Mouse (Mus musculus) hindbrain, postnatal 0 days (tissue): ENCODE measurements around the gene Rsad2. TPM values are rescaled to one million over a fixed set of nuclear protein-coding genes. Genes with fewer than 3 reads are reported as not detected.

Experiments used
- ATAC-seq: fragments of 200-750 bp; cut with Nextera tagmentation; 2 replicates; pipeline ENCODE4 v1.8.0; 2017; ENCODE audit warnings: mild to moderate bottlenecking, moderate TSS enrichment, moderate library complexity
- DNase-seq: peaks from one replicate; pipeline ENCODE4 v3.0.0-alpha.2; 2015; ENCODE audit warnings: low spot score
- H3K27ac ChIP-seq: fragments of 300-500 bp; sonication (generic); 2 replicates; pipeline ENCODE4 v1.5.1; 2014; ENCODE audit warnings: mild to moderate bottlenecking
- H3K27me3 ChIP-seq: fragments of 300-500 bp; sonication (generic); 2 replicates; pipeline ENCODE4 v1.6.1; 2014; ENCODE audit warnings: low read length, mixed read lengths; ENCODE audit not compliant: insufficient read depth
- H3K36me3 ChIP-seq: fragments of 300-500 bp; sonication (generic); 2 replicates; pipeline ENCODE4 v1.6.1; 2014; ENCODE audit warnings: low read length, mixed read lengths; ENCODE audit not compliant: insufficient read depth
- H3K4me1 ChIP-seq: fragments of 300-500 bp; sonication (generic); 2 replicates; pipeline ENCODE4 v1.6.1; 2014; ENCODE audit warnings: antibody characterized with exemption, low read length, mixed read lengths; ENCODE audit not compliant: insufficient read depth
- H3K4me2 ChIP-seq: fragments of 300-500 bp; sonication (generic); 2 replicates; pipeline ENCODE4 v1.6.1; 2014; ENCODE audit warnings: low read depth, mild to moderate bottlenecking, low read length, moderate library complexity, mixed read lengths
- H3K4me3 ChIP-seq: fragments of 300-500 bp; sonication (generic); 2 replicates; pipeline ENCODE4 v1.5.1; 2014; ENCODE audit warnings: low read length
- H3K9ac ChIP-seq: fragments of 300-500 bp; sonication (generic); replicated peaks from 2 replicates; pipeline ENCODE4 v1.6.1; 2014; ENCODE audit warnings: mild to moderate bottlenecking, low read length, moderate library complexity, mixed read lengths
- H3K9me3 ChIP-seq: fragments of 300-500 bp; sonication (generic); 2 replicates; pipeline ENCODE4 v1.6.1; 2016; ENCODE audit warnings: low read length, mixed read lengths
- CTCF ChIP-seq: IDR thresholded peaks from 2 replicates; pipeline ENCODE4 v1.5.1; 2016; ENCODE audit warnings: antibody characterized with exemption, control low read depth, low read depth
- WGBS: fragments of 180-500 bp; shearing (Covaris S2); extraction: QIAGEN DNeasy Blood & Tissue Kit; methylation state at CpG from one replicate; pipeline ENCODE4 v1.1.7; 2014; 5-methylcytosine and 5-hydroxymethylcytosine counted together
- polyA plus RNA-seq: library from polyadenylated mRNA; unstranded; fragments of >200 nt; fragmentation: Nextera tagmentation; extraction: Ambion mirVana; gene quantifications from 2 replicates; pipeline ENCODE4 v1.2.1, GENCODE M21; 2015
- total RNA-seq: library from RNA; depleted of rRNA; stranded (reverse); fragments of >200 nt; gene quantifications from 2 replicates; pipeline ENCODE4 v1.2.3, GENCODE M21; 2014

Rsad2 gene
- total and polyA plus RNA-seq, 2 experiments from 2014 or later, result 1.4 to 1.5 TPM

DNA sequence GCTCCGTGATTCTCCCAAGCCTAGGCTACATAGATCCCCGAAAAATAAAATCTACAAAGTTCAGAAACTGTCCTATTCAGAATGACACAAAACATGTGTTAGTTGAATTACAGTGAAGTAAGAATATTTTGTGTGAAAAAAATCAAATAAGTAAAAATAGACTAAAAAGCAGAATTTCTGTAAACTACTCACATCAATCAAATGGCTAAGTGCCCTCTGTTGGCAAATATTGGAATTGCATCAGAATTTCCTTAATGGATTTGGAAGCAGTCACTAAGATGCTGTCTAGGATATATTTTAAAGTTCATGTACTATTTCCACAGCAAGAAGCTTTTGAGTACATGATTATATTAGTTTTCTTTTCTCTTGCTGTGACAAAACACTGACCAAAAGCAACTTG lies 31.4 kb downstream of the Rsad2 start:
- Histone ChIP-seq H3K4me1 (no peaks in the 10 kb centered on the region), H3K9me3 (no peaks in the 10 kb centered on the region), H3K27me3 (no peaks in the 10 kb centered on the region), H3K4me3 (no peak overlapping the region), H3K9ac (no peak overlapping the region), H3K36me3 (no peaks in the 10 kb centered on the region), H3K27ac (no peak overlapping the region), H3K4me2 (no peak overlapping the region)
- ATAC-seq (no peak), DNase-seq (peak; percentile 79)
- 91% methylated on average over 2 of the region's 2 CpGs for WGBS
- peak; percentile 64 for TF ChIP-seq CTCF

DNA sequence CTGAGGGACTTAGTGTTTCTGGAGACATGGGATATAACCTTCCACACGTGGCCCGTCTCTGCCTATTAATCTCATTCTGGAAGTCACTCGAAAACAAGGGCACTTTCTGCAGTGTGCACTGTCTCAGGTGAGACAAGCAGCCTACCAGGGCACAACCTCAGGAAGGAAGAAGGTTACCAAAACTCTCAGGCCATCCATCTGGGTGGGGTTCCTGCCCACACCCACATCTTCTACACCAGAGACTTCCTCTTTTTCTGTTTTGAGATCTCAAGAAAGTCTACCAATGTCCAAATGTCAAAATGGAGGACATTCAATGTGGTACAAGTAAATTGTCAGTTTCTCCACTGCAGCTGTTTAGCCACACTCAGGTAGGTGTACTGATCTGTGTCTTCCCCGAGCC lies 37.9 kb downstream of the Rsad2 start:
- Histone ChIP-seq H3K4me1 (0 out of 2 replicates have a peak, but pooled peaks cover 8% of the 10 kb centered on the region), H3K36me3 (no peaks in the 10 kb centered on the region)
- WGBS, result 88% methylated on average over 4 of the region's 4 CpGs

DNA sequence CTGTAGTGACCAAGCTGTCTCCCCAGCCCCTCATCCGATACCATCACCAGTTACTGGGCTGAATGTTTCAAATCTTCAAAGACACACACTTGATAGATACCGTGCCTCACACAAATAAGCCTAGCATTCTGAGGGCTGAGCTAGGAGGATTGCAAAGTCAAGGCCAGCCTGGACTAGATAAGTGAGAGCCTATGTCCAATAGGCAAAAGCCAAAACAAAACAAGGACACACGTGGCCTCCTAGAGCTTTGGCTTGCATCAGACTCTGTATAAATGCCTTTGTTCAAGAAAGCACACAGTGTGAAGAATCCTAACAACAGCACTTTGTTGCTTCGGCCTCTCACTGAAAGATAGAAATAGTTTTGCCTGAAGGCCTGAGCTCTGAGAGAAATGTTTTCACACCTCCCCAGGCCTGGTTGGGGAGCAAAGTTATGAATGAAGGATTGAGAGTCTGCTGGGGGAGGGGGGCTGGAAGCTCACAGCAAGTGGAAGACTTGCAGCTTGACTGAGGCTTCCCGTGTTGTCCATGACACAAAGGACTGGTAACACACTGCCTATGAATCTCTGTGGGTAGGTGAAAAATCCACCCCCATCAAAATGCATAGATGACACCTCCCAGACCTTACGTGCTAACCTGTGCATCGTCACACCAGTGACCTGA lies 39.5 kb downstream of the Rsad2 start:
- WGBS, result 68% methylated on average over 7 of the region's 7 CpGs
- no peak overlapping the region for H3K4me3 ChIP-seq
- TF ChIP-seq CTCF, result no peak
- peaks cover 22% of the 10 kb centered on the region for H3K4me1 ChIP-seq
- H3K36me3 ChIP-seq, result no peaks in the 10 kb centered on the region
- ATAC-seq (no peak), DNase-seq (no peak)
- H3K27ac ChIP-seq, result no peak overlapping the region
- H3K9ac ChIP-seq, result no peak overlapping the region
- H3K27me3 ChIP-seq, result no peaks in the 10 kb centered on the region
- no peak overlapping the region for H3K4me2 ChIP-seq
- H3K9me3 ChIP-seq, result no peaks in the 10 kb centered on the region

More for the DNA sequence above, 37.9 kb downstream of the Rsad2 start:
- no peak overlapping the region for H3K4me2 ChIP-seq
- H3K27ac ChIP-seq, result no peak overlapping the region
- no peak for DNase-seq
- no peaks in the 10 kb centered on the region for H3K27me3 ChIP-seq
- no peak for ATAC-seq
- no peak overlapping the region for H3K4me3 ChIP-seq
- no peak for TF ChIP-seq CTCF
- H3K9me3 ChIP-seq, result no peaks in the 10 kb centered on the region
- H3K9ac ChIP-seq, result no peak overlapping the region

DNA sequence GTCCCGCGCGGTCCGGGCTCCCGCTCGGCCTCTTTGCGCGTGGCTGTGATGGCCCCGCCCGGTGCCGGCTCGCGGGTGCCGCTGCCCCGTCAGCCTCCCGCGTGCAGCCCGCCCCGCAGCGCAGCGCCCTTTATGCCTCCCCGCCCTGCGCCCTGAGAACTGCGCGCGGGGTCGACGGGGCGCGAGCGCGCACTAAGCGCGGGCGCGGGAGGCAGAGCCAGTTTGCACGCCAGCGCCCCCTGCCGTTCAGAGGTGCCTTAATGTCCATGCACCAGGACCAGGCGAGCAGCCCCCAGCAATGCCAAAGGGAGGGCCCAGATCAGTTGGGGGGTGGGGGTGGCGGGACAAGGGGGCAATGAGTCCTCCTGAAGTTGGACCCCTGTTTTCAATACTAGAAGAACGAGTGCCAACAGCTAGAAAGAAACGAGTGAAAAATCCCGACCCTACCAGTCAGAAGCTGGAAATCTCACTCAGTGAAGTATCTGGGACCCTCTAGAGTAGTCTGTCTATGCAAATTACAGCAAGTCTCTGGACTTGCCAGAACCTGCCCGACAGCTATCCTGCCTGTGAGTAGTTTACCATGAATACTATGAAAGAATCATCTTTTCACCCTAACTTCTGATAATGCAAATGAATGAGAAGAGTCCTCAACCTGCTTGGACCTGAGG lies 41.0 kb downstream of the Rsad2 start, which contains the start of gene Rnf144a:
TSS of gene Rnf144a (minus strand) at position 151 of the 668 bp plus-strand sequence.
- ATAC-seq, result peak; percentile 92
- Histone ChIP-seq H3K9ac (peak within 1 kb of the TSS; percentile 97), H3K4me3 (peak within 1 kb of the TSS; percentile 74)

DNA sequence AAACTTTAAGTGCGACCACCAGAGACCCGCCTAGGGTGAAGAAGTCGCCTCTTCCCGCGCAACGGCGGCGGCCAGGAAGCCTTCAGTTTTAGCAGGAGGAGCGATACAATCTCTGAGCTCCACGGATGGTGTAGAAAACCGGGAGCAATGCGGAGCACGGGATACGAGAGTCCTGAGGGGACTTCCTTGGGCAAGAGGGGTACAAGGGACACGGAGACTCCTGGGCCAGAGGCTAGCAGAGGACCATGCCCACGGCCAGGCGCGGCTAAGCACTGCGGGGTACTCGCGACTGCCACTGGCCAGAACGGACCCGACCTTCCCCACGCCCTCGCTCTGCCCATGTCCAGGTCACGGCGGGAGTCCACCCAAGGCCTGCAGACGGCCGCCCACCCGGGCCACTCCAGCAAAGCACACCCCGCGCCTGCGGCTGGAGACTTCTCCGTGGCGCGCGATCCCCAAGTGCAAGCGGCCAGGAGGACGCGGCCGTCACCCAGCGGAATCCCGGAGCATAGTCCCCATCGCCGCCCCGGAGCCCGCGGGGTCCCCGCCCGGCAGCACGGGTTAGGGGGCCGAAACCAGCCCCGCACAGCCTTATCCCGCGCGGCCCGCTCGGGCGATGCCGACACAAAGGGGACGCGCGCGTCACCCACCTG lies 41.7 kb downstream of the Rsad2 start:
- Histone ChIP-seq H3K9me3 (no peaks in the 10 kb centered on the region), H3K9ac (peak overlapping the region; percentile 97), H3K4me1 (peaks cover 30% of the 10 kb centered on the region), H3K27me3 (no peaks in the 10 kb centered on the region), H3K27ac (peak overlapping the region; percentile 83), H3K36me3 (no peaks in the 10 kb centered on the region), H3K4me3 (peak overlapping the region; percentile 74), H3K4me2 (peak overlapping the region; percentile 70)
- WGBS, result 0% methylated on average over 28 of the region's 64 CpGs
- ATAC-seq, result peak; percentile 86
- TF ChIP-seq CTCF, result no peak
- DNase-seq, result peak; percentile 44

More for the DNA sequence above, 41.0 kb downstream of the Rsad2 start, which contains the start of gene Rnf144a:
- no peaks in the 10 kb centered on the region for H3K9me3 ChIP-seq
- peaks cover 30% of the 10 kb centered on the region for H3K4me1 ChIP-seq
- H3K4me2 ChIP-seq, result peak within 1 kb of the TSS; percentile 70
- peak; percentile 96 for DNase-seq
- peak within 1 kb of the TSS; percentile 83 for H3K27ac ChIP-seq
- no peaks in the 10 kb centered on the region for H3K27me3 ChIP-seq
- no peaks in the 10 kb centered on the region for H3K36me3 ChIP-seq
- peak; percentile 78 for TF ChIP-seq CTCF
- WGBS, result under 1% methylated on average over 44 of the region's 45 CpGs

DNA sequence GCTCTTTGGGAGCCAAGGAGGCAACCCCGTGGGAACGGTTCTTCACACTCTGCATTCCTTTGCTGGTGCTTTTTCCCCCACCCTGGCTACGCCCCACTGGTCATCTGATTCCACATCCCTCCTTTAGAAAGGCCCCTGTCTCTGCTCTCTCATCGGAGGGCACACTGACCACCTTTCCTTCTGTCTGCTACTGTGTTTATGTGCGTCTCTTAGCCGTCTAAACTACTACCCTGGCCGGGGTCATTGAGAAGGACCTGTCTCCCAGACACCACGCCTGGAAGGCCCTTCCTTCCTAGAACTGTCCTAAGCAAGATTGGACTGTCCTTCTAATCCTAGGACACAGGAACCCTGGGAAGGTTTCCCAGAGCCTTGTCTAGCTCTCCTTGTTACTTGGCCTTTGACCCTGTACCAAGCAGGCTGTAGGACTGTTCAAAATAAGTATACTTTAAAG lies 42.3 kb downstream of the Rsad2 start:
- H3K27me3 ChIP-seq, result no peaks in the 10 kb centered on the region
- no peak overlapping the region for H3K27ac ChIP-seq
- no peak; the same call in 1 of the 2 replicates for ATAC-seq

More for the DNA sequence above, 42.3 kb downstream of the Rsad2 start:
- DNase-seq, result no peak
- H3K36me3 ChIP-seq, result no peaks in the 10 kb centered on the region
- no peaks in the 10 kb centered on the region for H3K9me3 ChIP-seq
- peak overlapping the region; percentile 70 for H3K4me2 ChIP-seq
- WGBS, result 4% methylated on average over 8 of the region's 8 CpGs
- TF ChIP-seq CTCF, result no peak
- H3K9ac ChIP-seq, result peak overlapping the region; percentile 97
- H3K4me1 ChIP-seq, result peaks cover 31% of the 10 kb centered on the region
- peak overlapping the region; percentile 74 for H3K4me3 ChIP-seq
